Mouse (Mus musculus) fat pad, adult 2 months (tissue): ENCODE data around the gene Eml4.

Experiments used
- DNase-seq: peaks from one replicate; pipeline ENCODE4 v3.0.0-alpha.2; 2011; ENCODE audit warnings: low read depth, low spot score; ENCODE audit errors: extremely low read depth

The Eml4 gene

GRCm38 (mm10) chr17:83350379-83351091, at the start of gene Eml4:
Gene Eml4, plus strand, starts transcription at chr17:83350931.
- peak; percentile 54 for DNase-seq

GRCm38 (mm10) chr17:83301433-83301832, 49.3 kb upstream of the Eml4 start:
- DNase-seq = no peak

GRCm38 (mm10) chr17:83304089-83304822, 46.5 kb upstream of the Eml4 start:
- DNase-seq = no peak

DNA sequence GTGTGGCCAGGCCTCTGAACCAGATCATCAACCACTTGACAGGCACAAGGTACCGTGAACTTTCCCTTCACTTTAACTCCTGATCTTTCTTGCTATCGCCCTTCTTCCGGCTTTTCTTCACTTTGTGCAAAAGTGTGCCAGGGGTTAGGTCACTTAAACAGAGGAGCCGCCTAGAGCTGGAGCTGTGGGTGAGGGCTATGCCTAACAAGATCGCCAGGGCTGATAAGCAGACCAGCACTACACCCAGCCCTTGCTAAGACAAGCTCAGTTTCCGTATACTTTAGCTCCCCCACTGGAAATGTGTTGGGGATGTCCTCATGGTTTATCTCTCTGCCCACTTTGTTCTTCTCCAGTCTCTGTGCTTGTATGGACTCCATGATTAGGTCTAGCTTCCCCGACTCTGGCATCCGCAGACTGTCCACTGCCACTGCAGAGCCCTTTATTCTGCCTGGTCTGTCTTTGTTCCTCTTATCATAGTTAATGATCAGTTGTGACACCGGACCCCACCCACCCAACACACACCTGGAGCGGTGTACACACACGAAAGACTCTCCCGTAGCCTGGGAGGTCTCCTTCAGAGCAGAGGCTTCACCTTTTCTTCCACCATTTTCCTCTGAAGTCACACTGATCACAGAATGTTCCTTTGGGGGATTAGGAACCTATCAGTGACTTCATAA, 43.6 kb upstream of the Eml4 start:
- no peak for DNase-seq

DNA sequence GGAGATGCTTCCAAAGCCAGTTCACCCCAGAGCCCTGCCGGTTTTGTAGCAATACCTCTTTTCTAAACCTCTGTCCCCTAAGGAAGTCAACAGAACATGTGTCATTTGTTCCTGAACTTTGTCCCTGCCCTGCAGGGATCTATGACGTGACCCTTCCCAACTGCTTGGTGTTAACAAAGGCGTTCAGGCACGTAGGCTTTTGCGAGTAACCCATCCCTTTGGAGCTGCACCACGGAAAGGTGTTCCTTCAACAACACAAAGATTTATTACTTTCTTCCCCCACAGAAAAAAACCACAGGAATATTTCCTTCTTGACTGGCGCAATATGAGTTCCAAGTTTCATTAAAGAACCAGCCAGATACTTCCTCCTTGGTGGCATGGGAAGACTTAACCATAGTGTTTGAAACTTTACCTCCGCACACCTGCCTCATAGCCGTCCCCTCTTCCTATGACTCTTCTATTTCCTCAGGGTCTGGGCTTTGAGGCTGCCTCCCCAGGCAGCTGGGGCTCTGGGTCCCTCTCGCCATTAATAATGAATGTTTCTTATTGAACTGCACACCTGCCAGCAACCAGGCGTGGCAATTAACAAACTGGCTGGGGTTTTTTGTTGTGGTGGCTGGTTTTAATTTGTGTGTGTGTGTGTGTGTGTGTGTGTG, 43.0 kb upstream of the Eml4 start:
- DNase-seq = peak; percentile 97

- DNase-seq = no peak
These were observed 42.3 kb upstream of the Eml4 start for GRCm38 (mm10) chr17:83308451-83308850.

- DNase-seq = no peak
These were observed 41.5 kb upstream of the Eml4 start for GRCm38 (mm10) chr17:83309243-83309642.

GRCm38 (mm10) chr17:83311806-83312205, 38.9 kb upstream of the Eml4 start:
- no peak for DNase-seq

GRCm38 (mm10) chr17:83312244-83312918, 38.4 kb upstream of the Eml4 start:
- no peak for DNase-seq

DNA sequence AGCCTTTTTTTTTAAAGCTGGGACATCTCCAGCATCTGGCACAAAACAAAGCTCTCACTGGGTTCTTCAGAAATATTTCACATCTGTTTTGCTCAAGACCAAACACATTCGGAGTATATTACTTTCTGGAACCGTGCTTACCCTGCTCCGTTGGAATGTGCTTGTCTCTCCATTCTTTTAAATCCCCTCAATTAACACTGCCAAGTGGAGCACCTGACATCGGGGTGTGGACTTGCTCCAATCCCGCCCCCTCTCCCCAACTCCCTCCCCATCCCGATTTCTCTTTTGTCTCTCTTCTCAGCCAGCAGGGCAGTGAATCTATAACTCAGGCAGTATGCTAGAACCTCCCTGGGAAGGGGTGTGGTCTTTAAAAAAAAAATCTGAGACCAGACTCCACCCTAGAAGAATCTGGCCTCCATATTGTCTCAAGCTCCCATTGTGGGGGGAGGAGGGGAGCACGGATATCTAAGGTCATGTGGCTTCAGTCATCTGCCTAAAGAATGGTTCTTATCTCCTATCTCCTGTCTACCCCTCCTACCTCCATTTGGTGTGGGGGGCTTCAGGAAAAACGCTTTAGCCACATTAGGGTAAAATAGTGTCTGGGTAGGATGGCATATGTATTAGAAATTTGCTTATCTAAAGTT, 37.6 kb upstream of the Eml4 start:
- DNase-seq = no peak

DNA sequence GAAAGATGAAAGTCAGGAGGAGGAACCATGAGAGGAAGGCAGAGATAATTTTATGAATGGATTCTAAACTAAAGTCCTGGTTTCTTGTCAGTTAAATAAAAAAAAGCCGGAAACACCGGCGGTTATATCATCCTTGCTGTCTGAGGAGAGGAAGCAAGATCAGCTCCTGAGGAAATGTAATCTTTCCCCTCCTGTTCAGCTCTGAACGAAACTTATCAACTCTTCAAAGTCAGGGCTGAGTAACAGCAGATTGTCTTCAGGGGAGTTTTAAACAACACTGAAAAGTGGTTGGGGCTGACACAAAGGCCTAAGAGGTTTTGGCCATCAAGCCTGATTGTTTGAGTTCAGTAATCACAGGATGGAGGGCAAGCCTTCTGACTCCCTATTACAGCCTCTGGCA, 35.3 kb upstream of the Eml4 start:
- DNase-seq = no peak

DNA sequence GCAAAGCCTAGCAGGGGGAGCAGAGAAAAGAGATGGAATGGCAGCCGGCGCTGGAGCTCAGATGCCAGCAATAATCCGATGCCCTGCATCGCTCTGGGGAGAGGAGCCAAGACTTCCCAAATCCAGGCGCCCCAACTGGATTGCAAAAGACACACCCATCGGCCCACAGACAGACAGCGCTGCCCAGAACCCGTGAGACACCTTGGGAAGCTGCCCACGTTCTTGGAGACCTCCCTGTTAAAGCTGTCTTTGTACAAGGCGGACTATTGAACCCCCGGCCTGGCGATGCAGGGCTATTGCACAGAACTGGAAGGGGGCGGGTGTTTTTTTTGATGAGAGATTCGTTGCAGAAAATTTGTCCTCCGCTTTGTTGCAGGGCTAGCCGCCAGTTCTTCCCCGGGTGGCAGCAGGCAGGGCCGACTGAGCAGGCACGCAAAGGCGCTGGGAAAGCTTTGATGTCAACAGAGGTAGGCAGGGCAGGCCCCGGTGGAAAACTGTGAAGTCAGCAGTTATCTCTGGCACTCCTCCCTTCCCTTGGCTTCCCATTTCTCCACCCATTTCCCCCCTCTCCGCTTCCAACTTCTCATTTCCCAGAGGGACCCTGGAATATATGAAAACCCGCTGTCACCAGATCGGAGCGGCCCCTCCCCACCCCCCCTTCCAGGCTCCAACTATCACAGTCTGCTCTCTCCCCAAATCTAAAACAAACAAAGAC, 28.0 kb upstream of the Eml4 start:
- no peak for DNase-seq

DNA sequence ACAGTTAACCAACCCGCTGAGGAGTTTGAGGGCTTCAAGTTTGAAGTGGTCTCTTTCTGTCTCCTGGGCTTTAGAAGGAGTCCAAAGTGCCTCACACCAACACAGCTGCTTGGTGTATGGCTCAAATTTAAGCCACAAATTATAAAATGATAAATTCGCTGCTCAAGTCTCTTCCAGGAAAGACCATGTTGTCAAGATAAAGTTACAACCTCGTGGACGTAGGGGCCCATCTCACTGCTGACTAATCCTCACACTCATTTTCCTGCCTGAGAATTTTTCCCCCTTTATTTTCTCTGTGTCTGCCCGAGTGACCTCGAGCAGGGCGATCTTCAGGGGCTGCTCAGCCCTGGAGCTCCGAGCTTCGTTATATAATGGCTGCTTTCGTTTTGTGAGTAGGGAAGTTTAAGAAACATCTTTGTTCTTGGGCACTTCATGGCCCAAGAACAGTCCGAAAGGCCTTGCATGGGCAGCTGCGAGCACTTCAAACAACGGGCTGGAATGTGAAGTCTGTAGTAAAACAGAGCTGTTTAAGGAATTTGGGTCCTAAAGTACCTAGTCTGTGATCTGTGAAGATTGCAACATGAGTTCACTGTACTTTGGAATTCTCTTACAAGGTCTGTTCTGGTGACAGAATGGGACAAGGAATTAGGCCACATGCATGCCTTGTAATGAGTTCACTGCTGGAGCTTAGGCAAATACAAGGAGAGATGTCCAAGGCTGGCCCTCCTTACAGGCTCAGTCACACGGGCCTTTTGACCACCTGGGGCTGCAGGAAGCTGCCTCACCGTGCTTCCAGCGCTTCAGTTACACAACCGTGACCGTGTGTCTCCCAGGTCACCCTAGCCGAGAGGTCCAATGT, 27.1 kb upstream of the Eml4 start:
- DNase-seq = no peak

DNA sequence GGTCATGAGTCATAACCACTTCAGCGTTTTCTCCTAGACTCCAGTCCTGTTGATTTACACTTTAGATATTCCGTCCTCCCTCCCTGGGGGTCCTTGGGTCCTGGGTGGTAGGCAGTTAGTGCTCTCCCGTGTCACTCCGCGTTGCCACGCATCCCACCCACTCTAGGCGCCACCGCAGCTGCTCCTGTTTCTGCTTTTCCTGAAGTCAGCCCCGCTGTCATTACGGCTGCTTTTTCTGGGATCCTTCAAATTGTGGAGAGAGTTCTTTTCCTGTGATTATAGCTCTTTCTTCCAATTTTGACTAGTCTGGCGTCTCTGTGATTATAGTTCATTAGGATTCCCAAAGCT, 26.5 kb upstream of the Eml4 start:
- no peak for DNase-seq

GRCm38 (mm10) chr17:83335183-83335584, 15.5 kb upstream of the Eml4 start:
- DNase-seq = no peak

DNA sequence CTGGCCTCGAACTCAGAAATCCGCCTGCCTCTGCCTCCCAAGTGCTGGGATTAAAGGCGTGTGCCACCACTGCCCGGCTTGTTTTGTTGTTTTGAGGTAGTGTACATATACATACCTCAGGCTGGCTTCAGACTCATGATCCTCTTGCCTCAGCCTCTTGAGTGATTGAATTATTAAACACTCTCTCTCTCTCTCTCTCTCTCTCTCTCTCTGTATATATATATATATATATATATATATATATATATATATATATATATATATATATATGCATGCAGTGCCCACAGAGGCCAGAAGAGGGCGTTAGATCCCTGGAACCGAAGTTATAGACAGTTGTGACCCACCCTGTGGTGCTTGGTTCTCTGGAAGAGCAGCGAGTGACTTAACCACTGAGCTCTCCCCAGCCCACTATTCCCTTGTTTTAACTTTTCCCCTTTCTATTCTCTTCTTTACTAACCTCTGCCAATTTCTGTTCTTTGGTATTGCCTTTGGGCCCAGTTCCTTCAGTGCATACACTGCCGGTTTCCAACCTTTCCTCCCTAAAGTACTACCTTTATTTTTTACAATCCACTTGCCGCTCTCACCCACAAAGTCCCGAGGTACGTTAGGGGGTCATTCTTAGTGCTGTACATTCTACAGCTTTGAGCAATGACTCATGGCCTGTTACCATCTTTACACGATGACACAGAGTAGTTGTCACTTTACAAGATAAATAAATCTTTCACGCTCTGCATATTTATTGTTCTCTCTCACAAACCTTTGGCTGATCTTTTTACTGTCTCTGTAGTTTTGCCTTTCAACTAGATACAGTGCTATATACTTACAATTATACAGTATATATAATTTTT, 13.5 kb upstream of the Eml4 start:
- no peak for DNase-seq

- no peak for DNase-seq
These were observed 11.2 kb upstream of the Eml4 start for GRCm38 (mm10) chr17:83339368-83340085.
